In the genomic region with DNA sequence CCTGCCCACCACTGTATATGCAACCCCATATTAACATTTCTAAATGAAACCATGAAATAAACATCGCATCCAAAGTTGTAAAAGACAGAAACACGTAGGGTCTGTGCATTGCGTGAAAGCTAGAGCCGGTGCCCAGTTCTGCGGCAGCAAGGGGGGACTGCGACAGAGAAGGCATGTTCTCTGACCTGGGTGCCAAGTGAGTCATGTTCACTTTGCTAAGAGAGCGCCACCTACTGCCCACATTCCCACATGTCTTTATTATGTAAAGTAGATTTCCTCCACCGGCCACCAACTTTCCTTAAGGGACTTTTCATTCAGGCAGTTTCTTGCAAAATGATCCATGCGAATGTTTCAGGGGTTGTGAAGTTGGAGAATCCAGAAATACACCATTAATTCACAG, we compare ENCODE assay signal across 9 mouse cellular contexts. TPM values are rescaled to one million over a fixed set of nuclear protein-coding genes. Genes with fewer than 3 reads are reported as not detected.
DNase-seq lines count a peak whose midpoint lies in the region; ATAC-seq and TF ChIP-seq lines count a peak whose summit lies in the region.
"Had no signal": no experiment of that assay in that cellular context is flagged by ENCODE, and none has a peak within 500 bp of the region (broad histone marks: within the 10 kb centered on the region; RNA-seq: fewer than 3 reads in every experiment).

No protein-coding gene starts in this region.

- ATAC-seq in forebrain, embryonic 12.5 days (ENCODE audit: low FRiP score), result peak; percentile 40; the same call in 1 of the 2 replicates
- peak; percentile 21; the same call in 1 of the 2 replicates for ATAC-seq in heart, embryonic 16.5 days (replicated peaks; ENCODE audit: extremely low read depth, insufficient read depth, low FRiP score)

- no peak overlapping the region for H3K4me3 ChIP-seq in forebrain, embryonic 12.5 days (replicated peaks)
- H3K4me3 ChIP-seq in heart, embryonic 16.5 days (ENCODE audit: low read length), result no peak overlapping the region
- H3K4me3 ChIP-seq in layer of hippocampus, adult 2 months, result no peak overlapping the region
- H3K4me3 ChIP-seq: limb, embryonic 15.5 days had no signal

- H3K27ac ChIP-seq in forebrain, embryonic 12.5 days, result no peak overlapping the region
- no peak overlapping the region for H3K27ac ChIP-seq in heart, embryonic 16.5 days (ENCODE audit: low read length)
- no peak overlapping the region for H3K27ac ChIP-seq in layer of hippocampus, adult 2 months
- H3K27ac ChIP-seq: limb, embryonic 15.5 days had no signal

- peaks cover 12% of the 10 kb centered on the region for H3K4me1 ChIP-seq in forebrain, embryonic 12.5 days
- peaks cover 12% of the 10 kb centered on the region for H3K4me1 ChIP-seq in heart, embryonic 16.5 days (ENCODE audit: control insufficient read depth, insufficient read depth, low read length)

- H3K36me3 ChIP-seq in forebrain, embryonic 12.5 days (replicated peaks), result no peaks in the 10 kb centered on the region
- H3K36me3 ChIP-seq in heart, embryonic 16.5 days (ENCODE audit: control insufficient read depth, insufficient read depth), result no peaks in the 10 kb centered on the region
- H3K36me3 ChIP-seq: limb, embryonic 15.5 days had no signal

- no peak overlapping the region for H3K4me2 ChIP-seq in forebrain, embryonic 12.5 days
- H3K4me2 ChIP-seq in heart, embryonic 16.5 days (ENCODE audit: low read depth, low read length), result 0 out of 2 replicates have a peak overlapping the region, but pooled peaks have one; percentile 2
- H3K4me2 ChIP-seq: limb, embryonic 15.5 days had no signal

- TF ChIP-seq CTCF in layer of hippocampus, adult 2 months (conservative IDR thresholded peaks at IDR 0.05), result peak; percentile 84

- peak; percentile 68 for DNase-seq in ES-CJ7 (ENCODE audit: low read depth, low spot score)
- DNase-seq in c-Kit-positive CD71-negative TER-119-negative erythroid progenitor cells, embryonic 14.5 days (ENCODE audit: low read depth), result peak; percentile 75
- peak; percentile 31 to 68 for DNase-seq in layer of hippocampus, adult 2 months (ENCODE audit: low spot score in 2 of 2)
- peak; percentile 88 for DNase-seq in lung, postnatal 14 days
- peak; percentile 70 to 80 for DNase-seq in right cerebral cortex, postnatal 10 days (ENCODE audit: low spot score in 2 of 2)
- DNase-seq in urinary bladder, postnatal 25 days (ENCODE audit: low spot score), result peak; percentile 77

- no peaks in the 10 kb centered on the region for H3K9me3 ChIP-seq in forebrain, embryonic 12.5 days
- no peaks in the 10 kb centered on the region for H3K9me3 ChIP-seq in heart, embryonic 16.5 days (replicated peaks; ENCODE audit: control insufficient read depth, low read length)
- H3K9me3 ChIP-seq: limb, embryonic 15.5 days had no signal

- no peaks in the 10 kb centered on the region for H3K27me3 ChIP-seq in forebrain, embryonic 12.5 days
- H3K27me3 ChIP-seq in heart, embryonic 16.5 days (ENCODE audit: control insufficient read depth, insufficient read depth, low read length), result no peaks in the 10 kb centered on the region
- H3K27me3 ChIP-seq: limb, embryonic 15.5 days had no signal

- no peak overlapping the region for H3K9ac ChIP-seq in forebrain, embryonic 12.5 days
- H3K9ac ChIP-seq in heart, embryonic 16.5 days (ENCODE audit: low read length), result no peak overlapping the region
- H3K9ac ChIP-seq: limb, embryonic 15.5 days had no signal

- WGBS in forebrain, embryonic 12.5 days, result 11% methylated on average over 9 of the region's 9 CpGs
- WGBS in heart, embryonic 16.5 days, result 12% methylated on average over 9 of the region's 9 CpGs

RNA-seq across cellular contexts. Expression of a gene that starts 44.0 kb away (rescaled TPM):
- polyA plus RNA-seq in forebrain, embryonic 12.5 days (2016; fragmentation: Nextera tagmentation; extraction: Ambion mirVana), result not detected in 2 replicates
- polyA plus RNA-seq in heart, embryonic 16.5 days (2015; fragmentation: Nextera tagmentation; extraction: Ambion mirVana), result 1.2 TPM in 1 of 2 replicates, not detected in the other
- total RNA-seq in layer of hippocampus, adult 2 months (2021), result not detected
